Mouse (Mus musculus) liver, adult 2 months (tissue): ENCODE results near the gene Dpy19l3. TPM values are rescaled to one million over a fixed set of nuclear protein-coding genes. Genes with fewer than 3 reads are reported as not detected.

ENCODE experiments used
- DNase-seq: peaks from one replicate; pipeline ENCODE4 v3.0.0-alpha.2; 2011; ENCODE audit warnings: low read depth, low spot score; ENCODE audit errors: extremely low read depth
- H3K27ac ChIP-seq: fragments of 200-500 bp; replicated peaks from 2 replicates; pipeline ENCODE4 v1.5.1; 2012; ENCODE audit warnings: low read depth, mild to moderate bottlenecking, control low read depth, inconsistent platforms, low read length; ENCODE audit not compliant: insufficient read depth
- H3K27me3 ChIP-seq: fragments of 200-500 bp; 2 replicates; pipeline ENCODE4 v1.6.1; 2012; ENCODE audit warnings: mild to moderate bottlenecking, moderate library complexity, low read length, inconsistent platforms; ENCODE audit not compliant: control insufficient read depth, insufficient read depth
- H3K36me3 ChIP-seq: fragments of 200-500 bp; 2 replicates; pipeline ENCODE4 v1.6.1; 2012; ENCODE audit warnings: low read length, inconsistent platforms; ENCODE audit not compliant: control insufficient read depth, insufficient read depth
- H3K4me1 ChIP-seq: fragments of 200-500 bp; 2 replicates; pipeline ENCODE4 v1.6.1; 2011; ENCODE audit warnings: low read length; ENCODE audit not compliant: control insufficient read depth, insufficient read depth
- H3K4me3 ChIP-seq: fragments of 200-500 bp; 2 replicates; pipeline ENCODE4 v1.5.1; 2011; ENCODE audit warnings: low read depth, mild to moderate bottlenecking, control low read depth, low read length, moderate library complexity; ENCODE audit not compliant: insufficient read depth
- H3K79me2 ChIP-seq: fragments of 200-500 bp; 2 replicates; pipeline ENCODE4 v1.6.1; 2012; ENCODE audit warnings: inconsistent platforms, mild to moderate bottlenecking, low read length, moderate library complexity; ENCODE audit not compliant: control insufficient read depth, insufficient read depth
- H3K9ac ChIP-seq: fragments of 200-500 bp; 2 replicates; pipeline ENCODE4 v1.6.1; 2012; ENCODE audit warnings: low read depth, mild to moderate bottlenecking, control low read depth, inconsistent platforms, low read length
- CTCF ChIP-seq: fragments of 200-500 bp; IDR thresholded peaks from 2 replicates; pipeline ENCODE4 v1.5.1; 2011; ENCODE audit warnings: low read depth, low read length, control low read depth
- POLR2A ChIP-seq: fragments of 200-500 bp; IDR thresholded peaks from 2 replicates; pipeline ENCODE4 v1.6.1; 2011; ENCODE audit warnings: low read length, control low read depth; ENCODE audit not compliant: insufficient read depth; ENCODE audit errors: extremely low read depth
- WGBS: fragments of 180-500 bp; shearing (Covaris S2); methylation state at CpG from one replicate; pipeline ENCODE4 v1.1.7; 2018; 5-methylcytosine and 5-hydroxymethylcytosine counted together
- polyA plus RNA-seq: library from polyadenylated mRNA; depleted of rRNA; stranded (reverse); fragments of >200 nt; gene quantifications from 2 replicates; pipeline ENCODE4 v1.2.3, GENCODE M21; 2012
- total RNA-seq: library from RNA; depleted of rRNA; stranded (reverse); fragments of >200 nt; gene quantifications from 2 replicates; pipeline ENCODE4 v1.2.3, GENCODE M21; 2014

The Dpy19l3 gene
- total and polyA plus RNA-seq, 2 experiments = 2.4 to 3.8 TPM

DNA sequence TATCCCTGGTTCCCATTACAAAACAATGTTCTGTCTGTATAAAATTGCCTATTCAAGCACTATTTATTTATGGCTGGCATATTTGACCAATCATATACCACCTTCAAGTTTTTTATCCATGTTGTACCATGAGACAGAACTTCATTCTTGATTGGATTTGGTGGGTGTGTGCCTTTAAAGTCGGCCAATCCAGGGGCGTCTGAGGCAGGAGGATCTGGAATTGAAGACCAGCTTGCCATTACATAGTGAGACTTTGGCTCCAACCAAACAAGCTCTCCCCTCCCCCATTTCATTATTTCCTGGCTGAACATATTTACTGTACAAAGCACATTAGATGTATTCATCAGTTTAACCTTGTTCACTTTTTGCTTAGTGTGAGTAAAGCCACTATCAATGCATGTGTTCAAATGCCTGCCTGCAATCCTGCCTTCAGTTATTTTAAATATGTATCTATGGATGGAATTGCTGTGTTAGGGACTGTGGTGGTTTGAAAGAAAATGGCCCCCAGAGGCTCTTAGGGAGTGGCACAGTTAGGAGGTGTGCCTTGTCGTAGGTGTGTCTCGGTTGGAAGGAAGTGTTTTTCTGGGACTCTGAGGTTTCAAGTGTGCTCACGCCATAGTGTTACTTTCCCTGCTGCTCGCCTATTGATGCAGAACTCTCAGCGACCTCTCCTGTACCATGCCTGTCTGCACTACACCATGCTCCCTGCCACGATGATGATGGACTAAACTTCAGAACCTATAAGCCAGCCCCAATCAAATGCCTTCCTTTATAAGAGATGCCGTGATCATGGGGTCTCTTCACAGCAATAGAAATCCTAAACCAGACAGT is 105.8 kb downstream of the Dpy19l3 start:
- DNase-seq = no peak
- 83% methylated on average over 9 of the region's 9 CpGs for WGBS

DNA sequence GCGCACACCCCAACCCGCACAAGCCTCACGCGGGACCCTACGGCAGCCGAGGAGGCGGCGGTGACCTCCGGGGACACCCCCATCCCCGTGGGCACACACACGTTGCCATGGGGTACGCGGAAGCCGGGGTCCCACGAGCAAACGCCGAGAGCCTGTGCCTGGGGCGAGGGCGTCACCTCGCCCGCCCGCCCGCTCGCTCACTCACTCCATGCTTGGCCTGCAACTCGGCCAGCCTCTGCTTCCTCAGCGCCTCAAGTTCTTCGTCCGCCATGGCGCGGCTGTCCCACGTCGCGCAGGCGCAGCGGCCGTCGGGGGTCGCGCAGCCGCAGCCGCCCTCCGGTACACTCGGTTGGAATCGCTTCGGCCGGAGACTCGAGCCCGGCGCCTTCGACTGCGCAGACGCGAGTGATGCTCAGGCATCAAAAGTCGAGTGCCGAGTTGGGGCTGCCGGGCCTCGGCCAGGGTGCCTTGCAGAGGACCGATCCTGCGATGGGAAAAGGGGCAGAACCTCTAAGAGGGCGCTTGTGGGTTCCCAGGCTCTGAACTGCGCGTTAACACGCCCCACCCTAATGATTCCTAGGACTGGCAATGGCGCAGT is 107.1 kb downstream of the Dpy19l3 start, which contains the start of gene Pdcd5:
Gene Pdcd5 (minus strand): TSS at position 421 of the 598 bp plus-strand sequence.
- no peaks in the 10 kb centered on the region for H3K27me3 ChIP-seq
- peak; percentile 77 for DNase-seq
- TF ChIP-seq POLR2A (0 out of 2 replicates have a peak, but pooled peaks have one; percentile 35), CTCF (no peak)
- no peak within 1 kb of the TSS for H3K27ac ChIP-seq
- whole genome bisulfite sequencing = under 1% methylated on average over 64 of the region's 64 CpGs
- H3K9ac ChIP-seq = peak within 1 kb of the TSS; percentile 86
- 0 out of 2 replicates have a peak, but pooled peaks cover 4% of the 10 kb centered on the region for H3K79me2 ChIP-seq
- H3K36me3 ChIP-seq = peaks cover 2% of the 10 kb centered on the region; the same call in 1 of the 2 replicates
- H3K4me3 ChIP-seq = peak within 1 kb of the TSS; percentile 85
- H3K4me1 ChIP-seq = no peaks in the 10 kb centered on the region; the same call in 1 of the 2 replicates

More for the DNA sequence above, 105.8 kb downstream of the Dpy19l3 start:
- Histone ChIP-seq H3K27ac (no peak overlapping the region), H3K9ac (no peak overlapping the region), H3K27me3 (no peaks in the 10 kb centered on the region), H3K4me3 (no peak overlapping the region), H3K79me2 (0 out of 2 replicates have a peak, but pooled peaks cover 4% of the 10 kb centered on the region), H3K4me1 (no peaks in the 10 kb centered on the region; the same call in 1 of the 2 replicates), H3K36me3 (no peaks in the 10 kb centered on the region)
- TF ChIP-seq CTCF (no peak), POLR2A (no peak)

DNA sequence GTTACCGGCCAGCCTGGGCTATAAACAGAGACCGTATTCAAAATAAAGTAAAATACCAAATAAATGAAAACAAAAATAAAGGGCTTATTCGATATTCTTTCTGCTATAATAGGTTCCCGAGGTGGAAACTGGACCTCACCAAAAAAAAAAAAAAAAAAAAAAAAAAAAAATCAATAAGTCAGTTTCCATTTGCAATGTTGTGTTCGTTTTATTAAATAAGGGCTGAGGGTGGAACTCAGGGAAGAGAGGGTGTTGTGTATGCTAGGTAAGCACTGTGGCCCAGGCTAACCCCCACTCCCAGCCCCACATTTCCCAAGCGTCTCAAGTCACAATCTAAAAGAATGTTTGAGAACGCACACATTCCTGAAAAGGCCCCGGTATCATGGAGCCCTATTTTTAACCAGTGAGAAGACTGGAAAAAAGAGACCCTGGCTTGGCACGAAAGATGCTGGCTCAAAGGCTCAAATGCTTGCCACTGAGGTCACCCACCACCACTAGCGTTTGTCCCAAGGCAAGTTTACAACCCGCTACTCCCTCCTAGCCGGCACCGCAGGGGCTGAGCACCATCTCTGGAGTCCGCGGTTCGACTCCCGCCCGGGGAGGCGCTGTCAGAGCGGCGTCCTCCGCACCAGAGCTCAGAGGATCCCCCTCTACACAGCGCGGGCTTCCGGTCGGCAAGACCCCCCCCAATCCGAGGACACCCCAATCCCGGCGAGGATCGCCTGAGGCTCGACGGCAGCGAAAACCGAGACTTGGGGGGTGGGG is 107.8 kb downstream of the Dpy19l3 start:
- Histone ChIP-seq H3K79me2 (0 out of 2 replicates have a peak, but pooled peaks cover 4% of the 10 kb centered on the region), H3K27ac (no peak overlapping the region), H3K27me3 (no peaks in the 10 kb centered on the region), H3K4me3 (peak overlapping the region; percentile 85), H3K4me1 (no peaks in the 10 kb centered on the region; the same call in 1 of the 2 replicates), H3K9ac (peak overlapping the region; percentile 86), H3K36me3 (peaks cover 5% of the 10 kb centered on the region)
- 7% methylated on average over 34 of the region's 34 CpGs for WGBS
- DNase-seq = peak; percentile 15
- TF ChIP-seq POLR2A (no peak), CTCF (no peak)

DNA sequence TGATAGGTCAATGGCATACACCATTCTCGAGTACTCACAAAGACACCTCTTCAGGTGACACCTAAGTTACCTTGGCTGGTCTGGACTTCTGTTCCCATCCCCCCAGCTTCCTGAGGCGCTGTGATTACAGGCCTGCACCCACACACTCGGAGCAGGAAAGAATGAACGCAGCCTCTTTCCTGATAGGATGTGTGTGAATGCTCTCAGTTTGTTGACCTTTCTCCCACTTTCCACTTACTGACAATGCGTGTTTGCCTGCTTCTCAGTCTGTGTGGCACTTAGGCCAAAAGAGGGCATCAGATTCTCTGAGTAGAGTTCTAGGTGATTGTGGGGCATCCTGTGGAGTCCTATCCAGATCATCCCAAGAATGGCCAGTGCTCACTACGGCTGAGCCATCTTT is 114.2 kb downstream of the Dpy19l3 start:
- no peak overlapping the region for H3K9ac ChIP-seq
- DNase-seq = no peak
- no peak overlapping the region for H3K4me3 ChIP-seq
- H3K4me1 ChIP-seq = no peaks in the 10 kb centered on the region
- no peak for TF ChIP-seq CTCF
- no peak for TF ChIP-seq POLR2A
- H3K79me2 ChIP-seq = no peaks in the 10 kb centered on the region
- H3K36me3 ChIP-seq = peaks cover 33% of the 10 kb centered on the region
- no peak overlapping the region for H3K27ac ChIP-seq
- WGBS = 28% methylated on average over 6 of the region's 6 CpGs
- H3K27me3 ChIP-seq = no peaks in the 10 kb centered on the region

DNA sequence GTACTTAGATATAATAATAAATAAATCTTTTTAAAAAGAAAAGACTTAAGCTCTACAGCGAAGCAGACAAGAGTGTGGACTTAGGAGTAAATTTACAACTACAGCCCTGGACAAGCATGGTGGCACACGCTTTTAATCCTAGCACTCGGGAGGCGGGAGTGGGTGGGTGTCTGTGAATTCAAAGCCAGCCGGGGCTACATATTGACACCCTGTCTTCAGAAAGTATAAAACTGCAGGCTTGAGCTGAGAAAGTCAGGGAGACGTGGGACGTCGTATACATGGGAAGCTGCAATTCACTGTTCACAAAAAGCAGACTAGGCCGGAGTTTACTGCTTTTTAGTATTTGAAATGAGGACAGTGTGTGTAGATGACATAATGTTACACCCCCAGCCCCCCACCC is 117.4 kb downstream of the Dpy19l3 start:
- Histone ChIP-seq H3K4me3 (no peak overlapping the region), H3K9ac (no peak overlapping the region), H3K36me3 (peaks cover 37% of the 10 kb centered on the region; the same call in 1 of the 2 replicates), H3K27me3 (no peaks in the 10 kb centered on the region), H3K27ac (no peak overlapping the region), H3K79me2 (no peaks in the 10 kb centered on the region), H3K4me1 (no peaks in the 10 kb centered on the region)
- TF ChIP-seq CTCF (no peak), POLR2A (no peak)
- 95% methylated on average over 9 of the region's 9 CpGs for WGBS
- DNase-seq = no peak
